Mouse (Mus musculus) splenic B cell, adult 2 months (primary cell): Measurements from ENCODE around the gene Pcare.

Experiments used
- DNase-seq: peaks from one replicate; pipeline ENCODE4 v3.0.0-alpha.2; 2011; ENCODE audit warnings: low read depth, low spot score
- H3K27me3 ChIP-seq: 2 replicates; pipeline ENCODE4 v1.6.1; 2012; ENCODE audit warnings: mild to moderate bottlenecking, low read length, moderate library complexity, mixed read lengths; ENCODE audit not compliant: control insufficient read depth, poor library complexity, insufficient read depth, severe bottlenecking
- H3K36me3 ChIP-seq: 2 replicates; pipeline ENCODE4 v1.6.1; 2012; ENCODE audit warnings: mild to moderate bottlenecking, low read length, moderate library complexity, mixed read lengths; ENCODE audit not compliant: control insufficient read depth, poor library complexity, insufficient read depth, severe bottlenecking

The Pcare gene

GRCm38 (mm10) chr17:71760536-71760935 is 7.8 kb upstream of the Pcare start:
- DNase-seq = no peak
- Histone ChIP-seq H3K27me3 (no peaks in the 10 kb centered on the region), H3K36me3 (no peaks in the 10 kb centered on the region)

GRCm38 (mm10) chr17:71749616-71750168 is 3.0 kb downstream of the Pcare start:
- H3K27me3 ChIP-seq = no peaks in the 10 kb centered on the region
- no peak for DNase-seq
- H3K36me3 ChIP-seq = no peaks in the 10 kb centered on the region

- Histone ChIP-seq H3K27me3 (no peaks in the 10 kb centered on the region), H3K36me3 (no peaks in the 10 kb centered on the region)
- no peak for DNase-seq
These were observed 5.1 kb downstream of the Pcare start for GRCm38 (mm10) chr17:71747561-71747960.

- H3K27me3 ChIP-seq = no peaks in the 10 kb centered on the region
- DNase-seq = no peak
- H3K36me3 ChIP-seq = no peaks in the 10 kb centered on the region
These were observed 6.6 kb downstream of the Pcare start for GRCm38 (mm10) chr17:71746114-71746513.

- DNase-seq = no peak
- H3K36me3 ChIP-seq = no peaks in the 10 kb centered on the region
- no peaks in the 10 kb centered on the region for H3K27me3 ChIP-seq
These were observed 9.8 kb downstream of the Pcare start for GRCm38 (mm10) chr17:71742935-71743334.

- Histone ChIP-seq H3K27me3 (no peaks in the 10 kb centered on the region), H3K36me3 (no peaks in the 10 kb centered on the region)
- no peak for DNase-seq
These were observed 10.5 kb downstream of the Pcare start for GRCm38 (mm10) chr17:71742156-71742555.

DNA sequence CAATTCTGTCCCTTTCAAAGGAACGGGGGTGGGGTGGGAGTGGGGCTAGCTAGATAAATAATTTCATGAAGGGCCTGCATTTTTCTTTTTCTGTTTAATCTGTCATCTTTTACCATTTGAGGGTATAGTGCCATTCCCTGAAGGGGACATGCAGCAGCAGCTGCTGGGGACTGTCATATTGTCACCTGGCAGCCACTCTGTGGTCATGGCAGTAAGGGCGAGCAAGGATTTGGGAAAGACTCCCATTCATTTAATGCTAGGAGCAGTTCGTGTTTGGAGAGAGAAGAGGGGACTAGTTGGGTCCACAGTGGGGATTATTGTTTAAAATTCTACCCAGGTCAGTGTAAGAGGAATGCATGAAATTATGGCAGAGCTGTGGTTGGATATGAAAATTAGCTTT is 16.3 kb downstream of the Pcare start:
- Histone ChIP-seq H3K36me3 (no peaks in the 10 kb centered on the region), H3K27me3 (no peaks in the 10 kb centered on the region)
- no peak for DNase-seq

DNA sequence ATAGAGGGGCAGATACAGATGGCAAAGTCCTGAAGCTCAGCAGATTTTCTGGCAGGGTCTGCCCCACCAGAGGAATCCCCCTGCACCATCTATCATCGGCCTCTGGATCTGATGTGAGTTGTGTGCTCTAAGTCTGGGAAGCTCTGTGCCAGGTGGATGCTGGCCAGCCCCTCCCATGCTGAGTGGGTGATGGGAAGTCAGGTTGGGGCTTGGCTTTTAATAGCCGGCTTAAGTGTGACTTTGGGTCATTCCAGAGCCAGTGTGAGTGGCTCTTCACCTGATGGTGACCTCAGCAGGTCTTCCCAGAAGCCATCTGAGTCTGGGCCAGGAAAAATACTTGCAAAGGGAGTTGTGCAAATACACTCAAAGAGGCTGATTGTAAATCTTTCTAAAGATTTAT is 22.0 kb downstream of the Pcare start:
- DNase-seq = no peak
- no peaks in the 10 kb centered on the region for H3K27me3 ChIP-seq
- H3K36me3 ChIP-seq = no peaks in the 10 kb centered on the region

- no peaks in the 10 kb centered on the region for H3K27me3 ChIP-seq
- no peaks in the 10 kb centered on the region for H3K36me3 ChIP-seq
- no peak for DNase-seq
These were observed 31.7 kb downstream of the Pcare start for GRCm38 (mm10) chr17:71721019-71721418.

- no peaks in the 10 kb centered on the region for H3K36me3 ChIP-seq
- no peaks in the 10 kb centered on the region for H3K27me3 ChIP-seq
- no peak for DNase-seq
These were observed 32.3 kb downstream of the Pcare start for GRCm38 (mm10) chr17:71720434-71720833.

- Histone ChIP-seq H3K27me3 (no peaks in the 10 kb centered on the region), H3K36me3 (no peaks in the 10 kb centered on the region)
- no peak for DNase-seq
These were observed 34.6 kb downstream of the Pcare start for GRCm38 (mm10) chr17:71717881-71718625.

- Histone ChIP-seq H3K36me3 (no peaks in the 10 kb centered on the region), H3K27me3 (no peaks in the 10 kb centered on the region)
- no peak for DNase-seq
These were observed 37.7 kb downstream of the Pcare start for GRCm38 (mm10) chr17:71715034-71715433.

DNA sequence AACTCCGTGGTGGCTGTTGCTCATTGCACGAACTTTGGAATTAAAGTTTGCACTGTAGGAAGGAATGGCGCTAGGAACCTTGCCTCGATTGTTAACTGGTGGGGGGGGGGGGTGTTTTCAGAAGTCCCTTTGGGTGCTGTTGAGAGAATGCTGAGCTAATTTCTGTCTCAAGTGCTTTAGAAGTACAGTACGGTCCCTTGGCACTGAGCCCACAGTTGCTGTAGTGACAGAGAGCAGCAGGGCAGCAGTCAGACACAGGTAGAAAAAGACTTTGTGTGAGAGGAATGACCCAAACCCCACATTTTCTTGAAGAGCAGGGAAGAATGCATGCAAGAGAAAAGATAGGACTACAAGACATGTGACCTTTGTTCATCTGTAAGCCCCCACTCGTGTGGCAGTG is 40.4 kb downstream of the Pcare start:
- no peak for DNase-seq
- H3K27me3 ChIP-seq = no peaks in the 10 kb centered on the region
- H3K36me3 ChIP-seq = no peaks in the 10 kb centered on the region

DNA sequence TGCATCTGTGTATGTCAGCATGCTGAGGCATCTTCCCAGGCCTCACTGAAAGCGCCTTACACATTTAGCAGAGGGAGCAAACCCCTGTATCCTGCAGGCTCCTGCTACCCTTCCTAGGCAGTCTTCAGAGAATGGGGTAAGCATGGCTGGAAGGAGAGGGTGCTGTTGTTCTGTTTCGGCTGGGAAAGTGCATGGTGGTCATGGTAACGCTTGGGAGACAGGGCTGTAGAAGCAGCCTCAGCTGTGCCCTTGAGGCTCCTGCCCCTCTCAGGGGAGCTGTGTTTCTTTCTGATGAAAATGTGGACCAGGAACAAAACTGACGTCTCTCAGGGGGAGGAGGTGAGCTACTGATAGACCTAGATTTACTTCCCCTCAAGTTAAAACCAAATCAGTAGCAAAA is 45.0 kb downstream of the Pcare start:
- H3K36me3 ChIP-seq = no peaks in the 10 kb centered on the region
- H3K27me3 ChIP-seq = no peaks in the 10 kb centered on the region
- DNase-seq = no peak

DNA sequence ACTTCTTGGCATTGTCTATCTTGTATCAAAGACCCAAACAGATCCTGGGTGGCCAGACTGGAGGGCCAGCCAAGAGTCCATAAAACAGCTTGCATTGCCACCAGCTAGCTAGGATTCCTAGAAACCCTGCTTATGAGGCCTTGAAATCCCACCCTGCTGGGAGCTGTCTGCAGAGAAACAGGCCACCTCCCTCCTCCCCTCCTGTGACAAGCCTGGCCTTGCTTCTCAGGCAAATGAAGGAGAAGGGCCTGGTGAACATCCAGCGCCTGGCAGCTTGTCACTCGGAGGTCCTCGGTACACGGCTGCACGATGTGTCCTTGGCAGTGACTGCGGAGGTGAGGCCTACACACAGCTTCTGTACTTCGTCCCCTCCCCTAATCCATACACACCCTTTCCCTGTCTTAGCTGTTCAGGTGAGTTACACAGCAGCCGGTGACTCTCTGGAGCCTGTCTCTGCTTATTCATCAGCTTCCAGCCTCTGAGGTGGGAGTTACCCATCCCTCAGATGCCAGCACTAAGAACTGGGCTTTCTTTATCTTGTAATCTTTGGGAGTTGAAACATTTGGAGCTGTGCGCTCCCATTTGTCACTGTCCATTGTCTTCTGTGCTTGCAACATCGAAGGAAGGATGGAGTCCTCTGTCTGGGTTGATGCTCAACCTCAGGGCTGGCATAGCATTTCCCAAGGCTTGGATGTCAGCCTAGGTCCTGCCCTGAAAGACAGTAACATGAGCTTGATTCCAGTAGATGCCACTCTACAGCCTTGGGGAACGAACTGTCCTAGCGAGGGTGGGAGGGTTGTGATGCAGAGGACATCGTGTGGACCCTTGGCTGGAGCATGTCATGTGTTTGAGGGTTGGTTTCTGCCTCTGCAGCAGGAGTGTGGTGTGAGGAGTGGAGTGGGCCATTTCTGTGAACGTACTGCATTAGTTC is 46.9 kb downstream of the Pcare start:
- Histone ChIP-seq H3K27me3 (no peaks in the 10 kb centered on the region), H3K36me3 (no peaks in the 10 kb centered on the region)
- no peak for DNase-seq
